Mouse (Mus musculus) bone marrow, adult 2 months (tissue): ENCODE measurements around the gene Pigv. TPM values are rescaled to one million over a fixed set of nuclear protein-coding genes. Genes with fewer than 3 reads are reported as not detected.

Source experiments
- H3K27ac ChIP-seq: fragments of 200-500 bp; 2 replicates; pipeline ENCODE4 v1.5.1; 2012; ENCODE audit warnings: low read depth, mild to moderate bottlenecking, control low read depth, inconsistent platforms, low read length; ENCODE audit not compliant: control insufficient read depth, poor library complexity, insufficient read depth
- H3K4me1 ChIP-seq: fragments of 200-500 bp; 2 replicates; pipeline ENCODE4 v1.6.1; 2011; ENCODE audit warnings: low read length; ENCODE audit not compliant: control insufficient read depth, insufficient read depth
- H3K4me3 ChIP-seq: fragments of 200-500 bp; replicated peaks from 2 replicates; pipeline ENCODE3; 2011; ENCODE audit warnings: mild to moderate bottlenecking, low read depth, low read length, control low read depth; ENCODE audit not compliant: control insufficient read depth
- CTCF ChIP-seq: fragments of 200-500 bp; IDR thresholded peaks from 2 replicates; pipeline ENCODE4 v1.5.1; 2011; ENCODE audit warnings: low read length, control low read depth; ENCODE audit not compliant: control insufficient read depth, insufficient read depth
- POLR2A ChIP-seq: fragments of 200-500 bp; IDR thresholded peaks from 2 replicates; pipeline ENCODE4 v1.6.1; 2011; ENCODE audit warnings: low read depth, mild to moderate bottlenecking, control low read depth, low read length, borderline replicate concordance; ENCODE audit not compliant: control insufficient read depth
- WGBS: fragments of 180-500 bp; shearing (Covaris S2); methylation state at CpG from one replicate; pipeline ENCODE4 v1.1.7; 2018; 5-methylcytosine and 5-hydroxymethylcytosine counted together
- polyA plus RNA-seq: library from polyadenylated mRNA; stranded (reverse); fragments of >200 nt; gene quantifications from 2 replicates; pipeline ENCODE4 v1.2.4, GENCODE M21; 2011; ENCODE audit warnings: low replicate concordance; ENCODE audit not compliant: missing spikeins, insufficient read depth, insufficient read length

Gene Pigv
- polyA plus RNA-seq, 1 experiment = 10.4 TPM

GRCm38 (mm10) chr4:133668537-133668936 lies 3.9 kb downstream of the Pigv start:
- no peak overlapping the region for H3K27ac ChIP-seq
- 68% methylated on average over 3 of the region's 3 CpGs for WGBS
- TF ChIP-seq CTCF (no peak), POLR2A (no peak)
- H3K4me3 ChIP-seq = no peak overlapping the region
- peaks cover 12% of the 10 kb centered on the region for H3K4me1 ChIP-seq

GRCm38 (mm10) chr4:133666199-133666598 lies 6.2 kb downstream of the Pigv start:
- H3K27ac ChIP-seq = peak overlapping the region; percentile 50
- H3K4me3 ChIP-seq = no peak overlapping the region
- WGBS = 6% methylated on average over 6 of the region's 6 CpGs
- H3K4me1 ChIP-seq = peaks cover 10% of the 10 kb centered on the region
- TF ChIP-seq CTCF = no peak
- no peak for TF ChIP-seq POLR2A

GRCm38 (mm10) chr4:133665118-133665517 lies 7.3 kb downstream of the Pigv start:
- 54% methylated on average over 11 of the region's 11 CpGs for WGBS
- Histone ChIP-seq H3K27ac (peak overlapping the region; percentile 7; the same call in 1 of the 2 replicates), H3K4me3 (no peak overlapping the region), H3K4me1 (peaks cover 13% of the 10 kb centered on the region)
- no peak for TF ChIP-seq CTCF
- no peak for TF ChIP-seq POLR2A

- TF ChIP-seq CTCF = no peak
- TF ChIP-seq POLR2A = no peak
- peaks cover 19% of the 10 kb centered on the region for H3K4me1 ChIP-seq
- 78% methylated on average over 8 of the region's 8 CpGs for WGBS
- H3K4me3 ChIP-seq = no peak overlapping the region
- H3K27ac ChIP-seq = no peak overlapping the region
These were observed 9.5 kb downstream of the Pigv start for GRCm38 (mm10) chr4:133662945-133663344.

GRCm38 (mm10) chr4:133662421-133662820 lies 10.0 kb downstream of the Pigv start:
- no peak for TF ChIP-seq POLR2A
- no peak overlapping the region for H3K4me3 ChIP-seq
- peaks cover 21% of the 10 kb centered on the region for H3K4me1 ChIP-seq
- no peak overlapping the region for H3K27ac ChIP-seq
- 83% methylated on average over 8 of the region's 8 CpGs for WGBS

GRCm38 (mm10) chr4:133660193-133661155 lies 12.0 kb downstream of the Pigv start:
- 37% methylated on average over 10 of the region's 10 CpGs for WGBS
- H3K27ac ChIP-seq = peak overlapping the region; percentile 97
- peak overlapping the region; percentile 54 for H3K4me3 ChIP-seq
- no peak for TF ChIP-seq POLR2A
- peaks cover 11% of the 10 kb centered on the region for H3K4me1 ChIP-seq

GRCm38 (mm10) chr4:133659497-133660192 lies 12.8 kb downstream of the Pigv start:
- WGBS = 1% methylated on average over 15 of the region's 15 CpGs
- peaks cover 10% of the 10 kb centered on the region; the same call in 1 of the 2 replicates for H3K4me1 ChIP-seq
- TF ChIP-seq POLR2A (no peak), CTCF (no peak)
- peak overlapping the region; percentile 97 for H3K27ac ChIP-seq
- peak overlapping the region; percentile 54 for H3K4me3 ChIP-seq

GRCm38 (mm10) chr4:133658729-133659128 lies 13.7 kb downstream of the Pigv start:
- WGBS = 17% methylated on average over 2 of the region's 2 CpGs
- Histone ChIP-seq H3K4me1 (peaks cover 10% of the 10 kb centered on the region; the same call in 1 of the 2 replicates), H3K27ac (peak overlapping the region; percentile 97), H3K4me3 (no peak overlapping the region)
- no peak for TF ChIP-seq POLR2A
- TF ChIP-seq CTCF = no peak
